Mouse (Mus musculus) small intestine, adult 2 months (tissue): Measurements from ENCODE around the gene Odc1.

Experiments used
- CTCF ChIP-seq: fragments of 200-500 bp; IDR thresholded peaks from 2 replicates; pipeline ENCODE4 v1.5.1; 2012; ENCODE audit warnings: low read depth, mild to moderate bottlenecking, control low read depth, inconsistent platforms, low read length, moderate library complexity, mixed read lengths; ENCODE audit not compliant: insufficient replicate concordance, insufficient read length; ENCODE audit errors: extremely low read depth
- POLR2A ChIP-seq: fragments of 200-500 bp; IDR thresholded peaks from 2 replicates; pipeline ENCODE4 v1.6.1; 2012; ENCODE audit warnings: low read depth, mild to moderate bottlenecking, control low read depth, inconsistent platforms, low read length, moderate library complexity

DNA sequence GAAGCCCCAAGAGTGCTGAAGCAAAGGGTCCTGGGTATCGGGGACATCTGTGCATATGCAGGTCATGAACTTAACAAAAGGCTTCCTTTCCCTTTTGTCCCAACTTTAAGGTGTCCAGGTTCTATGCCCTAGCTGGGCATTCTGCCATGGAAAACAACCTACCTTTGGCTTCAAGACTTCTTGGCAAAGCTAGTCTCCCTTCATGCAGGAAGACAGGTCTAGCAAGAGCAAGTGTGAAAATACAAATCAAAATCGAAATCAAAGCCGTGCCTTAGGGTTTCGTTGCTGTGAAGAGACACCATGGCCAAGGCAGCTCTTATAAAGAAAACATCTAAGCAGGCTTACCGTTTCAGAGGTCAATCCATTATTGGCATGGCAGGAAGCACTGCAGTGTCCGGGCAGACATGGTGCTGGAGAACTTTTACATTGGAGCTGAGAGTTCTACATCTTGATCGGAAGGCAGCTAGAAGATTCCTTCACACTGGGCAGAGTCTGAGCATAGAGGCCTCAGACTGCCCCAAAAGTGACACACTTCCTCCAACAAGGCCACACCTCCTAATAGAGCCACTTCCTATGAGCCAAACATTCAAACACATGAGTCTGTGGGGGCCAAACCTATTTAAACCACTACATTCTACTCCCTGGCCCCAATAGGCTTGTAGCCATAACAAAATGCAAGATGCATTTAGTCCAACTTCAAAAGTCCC is 44.5 kb downstream of the Odc1 start:
- no peak for TF ChIP-seq CTCF
- no peak for TF ChIP-seq POLR2A
